Mouse (Mus musculus): Measurements from ENCODE around the gene Ddx23.
A peak's percentile ranks its signal among the peaks of the same experiment; 100 is the strongest.

Ddx23 gene

GRCm38 (mm10) chr15:98632107-98632744 is 30.5 kb downstream of the Ddx23 start:
- peak; percentile 77 for DNase-seq (ENCODE audit: low spot score)

- DNase-seq (ENCODE audit: low spot score), result peak; percentile 94
Measured at GRCm38 (mm10) chr15:98631493-98631892, 31.2 kb downstream of the Ddx23 start.

GRCm38 (mm10) chr15:98630540-98630939 is 32.2 kb downstream of the Ddx23 start, which contains the start of gene Cacnb3:
Gene Cacnb3 (plus strand): TSS chr15:98630840.
- no peak for DNase-seq (ENCODE audit: low spot score)

GRCm38 (mm10) chr15:98629464-98629863 is 33.2 kb downstream of the Ddx23 start:
- no peak for DNase-seq (ENCODE audit: low spot score)

- no peak for DNase-seq (ENCODE audit: low spot score)
Measured at GRCm38 (mm10) chr15:98628589-98629254, 34.0 kb downstream of the Ddx23 start.

- DNase-seq (ENCODE audit: low spot score), result no peak
Measured at GRCm38 (mm10) chr15:98626487-98627212, 36.0 kb downstream of the Ddx23 start.

GRCm38 (mm10) chr15:98626078-98626477 is 36.6 kb downstream of the Ddx23 start:
- DNase-seq (ENCODE audit: low spot score), result no peak

GRCm38 (mm10) chr15:98623361-98623821 is 39.3 kb downstream of the Ddx23 start:
- DNase-seq (ENCODE audit: low spot score), result no peak

- DNase-seq (ENCODE audit: low spot score), result no peak
Measured at GRCm38 (mm10) chr15:98622721-98623120, 40.0 kb downstream of the Ddx23 start.

GRCm38 (mm10) chr15:98622199-98622598 is 40.5 kb downstream of the Ddx23 start:
- no peak for DNase-seq (ENCODE audit: low spot score)

- DNase-seq (ENCODE audit: low spot score), result peak; percentile 87
Measured at GRCm38 (mm10) chr15:98617176-98617537, 45.5 kb downstream of the Ddx23 start.

- DNase-seq (ENCODE audit: low spot score), result no peak
Measured at GRCm38 (mm10) chr15:98616362-98617175, 46.1 kb downstream of the Ddx23 start.

GRCm38 (mm10) chr15:98615751-98616150 is 46.9 kb downstream of the Ddx23 start:
- no peak for DNase-seq (ENCODE audit: low spot score)

- DNase-seq (ENCODE audit: low spot score), result no peak
Measured at GRCm38 (mm10) chr15:98614971-98615370, 47.7 kb downstream of the Ddx23 start.

- DNase-seq (ENCODE audit: low spot score), result no peak
Measured at GRCm38 (mm10) chr15:98614551-98614950, 48.1 kb downstream of the Ddx23 start.

- no peak for DNase-seq (ENCODE audit: low spot score)
Measured at GRCm38 (mm10) chr15:98612229-98612628, 50.5 kb downstream of the Ddx23 start.

GRCm38 (mm10) chr15:98610131-98610633 is 52.5 kb downstream of the Ddx23 start:
- no peak for DNase-seq (ENCODE audit: low spot score)

GRCm38 (mm10) chr15:98609331-98610130 is 53.2 kb downstream of the Ddx23 start, which contains the start of gene Adcy6:
Gene Adcy6 (minus strand): TSS chr15:98610076.
- DNase-seq (ENCODE audit: low spot score), result peak; percentile 80

- no peak for DNase-seq (ENCODE audit: low spot score)
Measured at GRCm38 (mm10) chr15:98608784-98609250, 53.9 kb downstream of the Ddx23 start.

- no peak for DNase-seq (ENCODE audit: low spot score)
Measured at GRCm38 (mm10) chr15:98608058-98608783, 54.5 kb downstream of the Ddx23 start.

All from testis, postnatal 10 days (tissue).